Mouse (Mus musculus): ENCODE measurements around the gene Duoxa1. TPM values are rescaled to one million over a fixed set of nuclear protein-coding genes. Genes with fewer than 3 reads are reported as not detected.

The Duoxa1 gene
- polyA plus RNA-seq, 1 experiment: not detected

DNA sequence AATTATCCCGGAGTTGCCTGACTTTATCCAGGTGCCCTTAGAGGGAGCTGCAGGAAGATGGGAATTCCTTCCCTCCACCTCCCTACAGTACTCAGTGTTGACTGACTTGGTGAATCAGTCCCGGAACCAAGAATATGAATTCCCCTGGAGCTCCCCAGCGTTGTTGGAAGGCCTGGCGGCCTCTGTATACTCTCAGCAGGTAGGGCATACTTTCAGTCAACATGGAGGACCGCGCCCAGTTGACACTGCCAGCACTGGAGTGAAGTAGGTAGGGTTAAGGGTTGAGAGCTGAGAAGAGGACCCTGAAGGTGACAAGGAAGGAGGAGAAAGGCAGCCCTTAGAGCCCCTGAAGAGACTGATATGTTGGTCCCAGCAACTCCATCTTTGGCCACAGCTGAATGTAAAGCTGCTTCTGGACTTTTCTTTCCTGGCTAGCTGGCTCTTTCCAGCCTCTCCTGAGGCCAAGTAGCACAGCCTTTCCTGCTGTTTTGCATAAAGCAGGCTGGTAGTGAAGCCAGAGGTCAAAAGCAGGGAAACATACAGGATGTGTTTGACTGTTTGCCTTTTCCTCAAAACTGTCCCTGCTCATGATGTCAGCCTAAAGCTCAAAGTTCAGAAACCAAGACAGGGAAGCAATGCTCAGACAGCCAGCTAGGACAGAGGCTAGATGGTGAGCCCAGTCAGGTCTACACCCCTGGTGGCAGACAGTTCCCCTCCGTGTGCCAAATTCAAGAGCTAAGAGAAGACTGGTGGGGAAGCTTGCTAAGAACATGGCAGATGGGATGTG is 46.9 kb downstream of the Duoxa1 start:
- WGBS: 83% methylated on average over 7 of the region's 7 CpGs
- H3K27ac ChIP-seq (ENCODE audit: control insufficient read depth, insufficient read depth, low read depth, low read length, poor library complexity): no peak overlapping the region
- TF ChIP-seq CTCF (IDR thresholded peaks at IDR 0.05; ENCODE audit: control insufficient read depth, insufficient read depth, low read length): no peak
- no peak for TF ChIP-seq POLR2A (IDR thresholded peaks at IDR 0.05; ENCODE audit: borderline replicate concordance, control insufficient read depth, low read depth, low read length)

DNA sequence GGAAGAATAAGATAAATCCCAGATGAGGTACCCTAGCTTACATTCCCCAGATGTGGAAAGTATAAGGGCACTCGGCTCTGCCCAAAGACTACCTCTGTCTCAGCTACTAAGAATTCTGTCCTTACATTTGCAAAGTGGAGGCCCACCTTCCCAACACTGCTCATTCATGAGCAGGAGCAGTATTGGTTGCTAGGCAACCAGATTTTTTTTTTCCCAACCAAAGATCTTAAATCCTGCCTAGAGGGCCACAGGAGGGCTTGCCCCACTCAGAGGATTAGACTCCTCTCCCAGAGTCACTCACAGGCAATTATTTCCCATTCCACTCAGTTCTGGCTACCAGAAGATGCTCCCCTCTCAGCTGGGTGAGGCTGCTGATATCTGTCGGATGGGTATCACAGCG is 48.8 kb downstream of the Duoxa1 start:
- no peak overlapping the region for H3K27ac ChIP-seq (ENCODE audit: control insufficient read depth, insufficient read depth, low read depth, low read length, poor library complexity)
- WGBS: 87% methylated on average over 3 of the region's 3 CpGs
- TF ChIP-seq POLR2A (IDR thresholded peaks at IDR 0.05; ENCODE audit: borderline replicate concordance, control insufficient read depth, low read depth, low read length) (no peak), CTCF (IDR thresholded peaks at IDR 0.05; ENCODE audit: control insufficient read depth, insufficient read depth, low read length) (no peak)
- no peaks in the 10 kb centered on the region for H3K4me1 ChIP-seq (ENCODE audit: control insufficient read depth, insufficient read depth, low read length)
- no peak overlapping the region for H3K4me3 ChIP-seq (replicated peaks; ENCODE audit: control insufficient read depth, low read depth, low read length)

More for the DNA sequence above, 46.9 kb downstream of the Duoxa1 start:
- no peak overlapping the region for H3K4me3 ChIP-seq (replicated peaks; ENCODE audit: control insufficient read depth, low read depth, low read length)
- H3K4me1 ChIP-seq (ENCODE audit: control insufficient read depth, insufficient read depth, low read length): no peaks in the 10 kb centered on the region

DNA sequence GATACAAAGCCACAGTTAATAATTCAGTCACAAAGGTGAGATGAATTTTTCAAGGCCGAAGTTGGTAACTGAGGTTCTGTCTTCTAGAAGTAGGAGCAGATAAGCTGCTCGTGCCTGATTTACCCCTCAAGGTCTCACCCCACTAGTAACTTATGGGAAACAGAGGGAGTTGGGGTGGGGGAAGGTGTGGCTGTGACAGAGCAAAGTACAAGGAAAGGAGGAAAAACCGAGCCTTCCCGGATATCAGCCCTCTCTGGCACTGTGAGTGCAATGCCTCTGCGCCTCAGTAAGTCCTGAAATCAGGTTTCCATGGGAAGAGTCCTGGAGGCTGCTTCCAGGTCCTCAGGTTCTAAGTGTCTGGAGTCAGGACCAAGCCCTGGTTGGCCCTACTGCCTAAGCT is 52.8 kb downstream of the Duoxa1 start:
- no peak overlapping the region for H3K4me3 ChIP-seq (replicated peaks; ENCODE audit: control insufficient read depth, low read depth, low read length)
- TF ChIP-seq POLR2A (IDR thresholded peaks at IDR 0.05; ENCODE audit: borderline replicate concordance, control insufficient read depth, low read depth, low read length) (no peak), CTCF (IDR thresholded peaks at IDR 0.05; ENCODE audit: control insufficient read depth, insufficient read depth, low read length) (no peak)
- H3K4me1 ChIP-seq (ENCODE audit: control insufficient read depth, insufficient read depth, low read length): no peaks in the 10 kb centered on the region
- H3K27ac ChIP-seq (ENCODE audit: control insufficient read depth, insufficient read depth, low read depth, low read length, poor library complexity): no peak overlapping the region
- WGBS: 90% methylated on average over 5 of the region's 5 CpGs

DNA sequence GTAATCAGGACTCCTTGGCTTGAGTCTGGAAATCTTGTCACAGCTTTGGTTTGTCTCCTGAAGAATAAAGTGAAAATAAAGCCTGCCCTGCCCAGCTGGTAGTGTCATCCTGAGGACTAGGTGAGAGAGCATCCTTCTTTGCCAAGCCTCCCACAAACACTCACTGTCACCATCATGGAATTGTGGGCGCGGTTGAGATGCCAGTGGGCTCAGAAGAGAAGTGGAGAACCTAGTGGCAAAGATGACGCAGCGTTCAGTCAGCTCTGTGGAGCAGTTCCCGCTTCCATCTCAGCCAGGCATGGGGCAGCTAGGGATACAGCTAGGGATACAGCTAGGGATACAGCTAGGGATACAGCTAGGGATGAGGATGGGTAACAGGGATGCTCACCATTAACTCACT is 57.5 kb downstream of the Duoxa1 start:
- Histone ChIP-seq H3K4me3 (replicated peaks; ENCODE audit: control insufficient read depth, low read depth, low read length) (no peak overlapping the region), H3K4me1 (ENCODE audit: control insufficient read depth, insufficient read depth, low read length) (no peaks in the 10 kb centered on the region), H3K27ac (ENCODE audit: control insufficient read depth, insufficient read depth, low read depth, low read length, poor library complexity) (no peak overlapping the region)
- TF ChIP-seq CTCF (IDR thresholded peaks at IDR 0.05; ENCODE audit: control insufficient read depth, insufficient read depth, low read length) (no peak), POLR2A (IDR thresholded peaks at IDR 0.05; ENCODE audit: borderline replicate concordance, control insufficient read depth, low read depth, low read length) (no peak)
- 93% methylated on average over 5 of the region's 5 CpGs for WGBS

Other genes with a start within 250 kb of the Duoxa1 start
- gene Spg11, start 195.3 kb downstream of the Duoxa1 start, polyA plus RNA-seq (2011; ENCODE audit: insufficient read depth, insufficient read length, low replicate concordance, missing spikeins): 1.7 and 6.3 TPM in 2 replicates
- gene B2m, start 166.0 kb downstream of the Duoxa1 start, polyA plus RNA-seq (2011; ENCODE audit: insufficient read depth, insufficient read length, low replicate concordance, missing spikeins): 485 and 609 TPM in 2 replicates
- gene Trim69, start 153.0 kb downstream of the Duoxa1 start, polyA plus RNA-seq (2011; ENCODE audit: insufficient read depth, insufficient read length, low replicate concordance, missing spikeins): not detected in 2 replicates
- gene Patl2, start 127.5 kb downstream of the Duoxa1 start, polyA plus RNA-seq (2011; ENCODE audit: insufficient read depth, insufficient read length, low replicate concordance, missing spikeins): not detected in 2 replicates
- not detected in 2 replicates for gene Terb2, start 127.5 kb downstream of the Duoxa1 start, polyA plus RNA-seq (2011; ENCODE audit: insufficient read depth, insufficient read length, low replicate concordance, missing spikeins)
- 39.9 and 72.6 TPM in 2 replicates for gene Sord, start 79.0 kb downstream of the Duoxa1 start, polyA plus RNA-seq (2011; ENCODE audit: insufficient read depth, insufficient read length, low replicate concordance, missing spikeins)
- gene Duox2, start 15.3 kb downstream of the Duoxa1 start, polyA plus RNA-seq (2011; ENCODE audit: insufficient read depth, insufficient read length, low replicate concordance, missing spikeins): not detected in 2 replicates
- gene Duoxa2, start 14.8 kb downstream of the Duoxa1 start, polyA plus RNA-seq (2011; ENCODE audit: insufficient read depth, insufficient read length, low replicate concordance, missing spikeins): not detected in 2 replicates
- not detected in 2 replicates for gene Duox1, start 1.9 kb upstream of the Duoxa1 start, polyA plus RNA-seq (2011; ENCODE audit: insufficient read depth, insufficient read length, low replicate concordance, missing spikeins)
- gene Shf, start 55.4 kb upstream of the Duoxa1 start, polyA plus RNA-seq (2011; ENCODE audit: insufficient read depth, insufficient read length, low replicate concordance, missing spikeins): 9.6 and 14.7 TPM in 2 replicates
- gene Slc28a2, start 112.7 kb upstream of the Duoxa1 start, polyA plus RNA-seq (2011; ENCODE audit: insufficient read depth, insufficient read length, low replicate concordance, missing spikeins): 12.7 and 25.8 TPM in 2 replicates
- gene Gm14085, start 171.2 kb upstream of the Duoxa1 start, polyA plus RNA-seq (2011; ENCODE audit: insufficient read depth, insufficient read length, low replicate concordance, missing spikeins): 0.41 TPM in 1 of 2 replicates, not detected in the other

All from bone marrow, adult 2 months (tissue).